Mouse (Mus musculus) urinary bladder, adult 18-20 months (tissue): ENCODE data around the gene Hist1h1c.
A peak's percentile ranks its signal among the peaks of the same experiment; 100 is the strongest.
"Not testable (repeated sequence)": the region's sequence is repeated elsewhere in the genome, so short reads cannot be mapped to it uniquely, and the experiment has no call there.

Source experiments
- DNase-seq, 2 experiments: peaks; one replicate each; pipeline ENCODE4 v3.0.0; 2022; ENCODE audit warnings: low spot score in 2 of 2, mixed read lengths in 2 of 2

The Hist1h1c gene

DNA sequence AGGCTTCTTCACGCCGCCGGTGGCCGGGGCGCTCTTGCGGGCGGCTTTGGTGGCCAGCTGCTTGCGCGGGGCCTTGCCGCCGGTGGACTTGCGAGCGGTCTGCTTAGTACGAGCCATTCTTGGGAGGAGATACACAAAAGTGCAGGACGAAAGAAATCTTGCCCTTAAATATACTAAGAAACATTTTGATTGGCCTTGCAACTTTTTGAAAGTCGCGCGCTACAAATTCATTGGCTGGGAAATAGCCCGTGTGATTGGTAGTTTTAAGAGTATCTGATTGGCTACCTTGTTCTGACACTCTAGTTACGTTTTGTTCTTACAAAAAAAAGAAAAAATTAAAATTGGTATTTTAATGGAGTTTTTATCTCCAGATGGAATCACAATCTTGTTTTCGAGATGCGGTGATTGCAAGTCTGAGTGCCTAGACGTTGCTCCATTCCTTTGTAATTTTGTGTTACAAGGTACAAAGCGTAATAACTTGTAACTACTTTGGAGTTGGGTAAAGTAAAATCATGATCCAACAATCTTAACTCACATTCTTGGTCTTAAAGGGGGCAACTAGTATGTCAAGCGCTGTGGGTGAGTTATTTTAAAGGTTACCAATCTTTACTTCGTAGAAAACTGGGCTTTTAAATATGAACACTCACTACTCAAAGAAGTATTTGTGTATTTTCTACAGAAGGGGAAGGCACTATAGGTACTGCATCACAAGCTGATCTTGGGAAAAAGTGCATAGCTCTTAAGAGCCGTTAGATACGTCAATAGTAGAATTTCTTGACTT is 7.0 kb downstream of the Hist1h1c start, which contains the start of gene Hist1h3c:
Gene Hist1h3c (minus strand): TSS at position 222 of the 781 bp plus-strand sequence.
- peak; percentile 65 to 74 for DNase-seq

DNA sequence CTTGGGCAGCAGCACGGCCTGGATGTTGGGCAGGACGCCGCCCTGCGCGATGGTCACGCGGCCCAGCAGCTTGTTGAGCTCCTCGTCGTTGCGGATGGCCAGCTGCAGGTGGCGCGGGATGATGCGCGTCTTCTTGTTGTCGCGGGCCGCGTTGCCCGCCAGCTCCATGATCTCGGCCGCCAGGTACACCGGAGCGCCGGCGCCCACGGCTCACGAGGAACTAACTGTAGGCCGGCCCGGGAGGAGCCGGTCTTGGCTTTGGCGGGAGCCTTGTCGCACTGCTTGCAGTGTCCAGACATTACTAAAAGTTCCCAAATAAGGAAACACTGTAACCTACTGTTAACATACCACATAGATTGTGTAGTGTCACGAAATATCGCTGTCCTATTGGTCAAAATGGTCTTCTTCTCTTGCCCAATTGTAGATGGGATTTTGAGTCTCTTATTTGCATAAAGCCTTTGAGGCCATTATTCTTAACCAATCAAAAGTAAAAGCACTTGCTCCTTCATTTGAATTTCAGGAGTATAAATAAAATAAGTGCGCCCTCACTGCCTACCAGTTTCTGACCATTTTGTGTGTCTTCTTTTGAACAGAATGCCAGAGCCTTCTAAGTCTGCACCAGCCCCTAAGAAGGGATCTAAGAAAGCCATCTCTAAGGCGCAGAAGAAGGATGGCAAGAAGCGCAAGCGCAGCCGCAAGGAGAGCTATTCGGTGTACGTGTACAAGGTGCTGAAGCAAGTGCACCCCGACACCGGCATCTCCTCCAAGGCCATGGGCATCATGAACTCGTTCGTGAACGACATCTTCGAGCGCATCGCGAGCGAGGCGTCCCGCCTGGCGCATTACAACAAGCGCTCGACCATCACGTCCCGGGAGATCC is 7.8 kb downstream of the Hist1h1c start, which contains the start of gene Hist1h2bb:
Gene Hist1h2bb (plus strand): TSS at position 534 of the 880 bp plus-strand sequence.
- DNase-seq, result peak; percentile 47 to 72

DNA sequence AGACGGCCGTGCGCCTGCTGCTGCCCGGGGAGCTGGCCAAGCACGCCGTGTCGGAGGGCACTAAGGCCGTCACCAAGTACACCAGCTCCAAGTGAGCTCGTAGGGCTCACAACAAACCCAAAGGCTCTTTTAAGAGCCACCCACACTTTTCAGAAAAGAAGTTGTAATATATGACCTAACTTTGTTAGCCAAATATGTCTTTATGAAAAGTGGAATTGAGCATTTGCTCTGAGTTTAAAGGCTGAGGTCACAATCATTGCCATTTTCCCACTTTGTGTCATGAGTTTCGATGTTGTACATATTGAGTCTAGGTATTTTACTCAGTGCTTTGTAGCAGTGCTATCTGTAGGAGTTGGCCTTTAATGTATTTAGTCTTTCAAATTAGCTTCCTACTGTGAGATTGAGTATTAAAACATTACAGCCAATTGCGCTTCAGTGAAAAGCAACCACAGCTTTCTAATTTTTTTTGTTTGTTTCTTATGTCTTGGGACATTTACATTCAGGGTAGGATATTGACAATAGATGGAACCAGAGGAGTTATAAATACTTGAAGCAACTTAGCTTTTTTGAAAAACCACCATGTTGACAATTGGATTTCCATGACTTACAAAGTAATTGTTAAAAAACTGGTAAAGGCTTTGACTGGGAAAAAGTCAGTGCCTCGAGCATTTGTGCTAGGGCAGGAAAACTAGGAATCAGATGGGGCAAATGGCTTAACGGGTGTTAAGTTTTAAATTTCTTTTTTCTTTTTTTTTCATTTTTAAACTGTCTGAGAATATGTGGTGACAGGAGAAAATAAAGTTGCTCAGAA is 8.7 kb downstream of the Hist1h1c start:
- no peak for DNase-seq

DNA sequence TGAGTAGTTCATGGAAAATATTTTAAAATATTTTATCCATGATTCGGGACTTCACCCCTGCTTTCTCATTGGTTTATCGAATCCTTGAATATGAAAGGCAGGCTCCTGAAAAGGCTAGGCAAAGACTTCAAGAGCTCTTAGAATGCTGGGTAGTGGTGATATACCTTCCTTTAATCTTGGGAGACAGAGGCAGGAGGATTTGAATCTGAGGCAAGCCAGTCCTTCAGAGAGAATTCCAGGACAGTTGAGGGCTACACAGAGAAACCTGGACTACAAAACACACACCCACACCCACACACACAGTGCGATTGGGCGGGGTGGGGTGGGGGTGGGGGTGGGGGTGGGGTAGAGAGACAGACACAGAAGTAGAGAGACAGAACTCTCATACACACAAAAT is 9.3 kb downstream of the Hist1h1c start:
- DNase-seq, result no peak

DNA sequence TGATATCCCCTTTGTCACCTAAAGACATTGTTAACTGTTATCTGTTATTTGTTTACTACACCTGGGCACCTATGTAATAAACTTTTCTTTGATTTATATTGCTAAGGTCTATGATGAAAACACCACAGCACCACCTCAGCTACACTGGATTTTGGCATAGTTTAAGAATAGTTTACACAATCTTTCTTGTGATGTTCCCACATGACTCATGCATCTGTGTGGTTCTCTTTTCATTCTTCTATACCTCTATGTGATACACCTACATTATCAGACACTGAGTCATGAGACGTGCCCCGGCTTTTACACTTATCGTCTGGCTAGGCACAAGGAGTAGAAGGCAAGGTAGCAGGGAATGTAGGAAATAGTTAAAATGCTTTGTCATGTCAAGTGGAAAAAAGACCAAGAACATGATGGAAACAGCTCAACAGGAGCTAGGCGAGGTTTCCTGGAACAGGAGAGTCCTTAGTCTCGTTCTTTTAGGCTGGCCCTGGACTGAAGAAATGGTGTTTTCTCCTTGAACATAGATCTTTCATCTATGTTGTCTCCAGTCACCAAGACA is 11.0 kb downstream of the Hist1h1c start:
- DNase-seq, result no peak

DNA sequence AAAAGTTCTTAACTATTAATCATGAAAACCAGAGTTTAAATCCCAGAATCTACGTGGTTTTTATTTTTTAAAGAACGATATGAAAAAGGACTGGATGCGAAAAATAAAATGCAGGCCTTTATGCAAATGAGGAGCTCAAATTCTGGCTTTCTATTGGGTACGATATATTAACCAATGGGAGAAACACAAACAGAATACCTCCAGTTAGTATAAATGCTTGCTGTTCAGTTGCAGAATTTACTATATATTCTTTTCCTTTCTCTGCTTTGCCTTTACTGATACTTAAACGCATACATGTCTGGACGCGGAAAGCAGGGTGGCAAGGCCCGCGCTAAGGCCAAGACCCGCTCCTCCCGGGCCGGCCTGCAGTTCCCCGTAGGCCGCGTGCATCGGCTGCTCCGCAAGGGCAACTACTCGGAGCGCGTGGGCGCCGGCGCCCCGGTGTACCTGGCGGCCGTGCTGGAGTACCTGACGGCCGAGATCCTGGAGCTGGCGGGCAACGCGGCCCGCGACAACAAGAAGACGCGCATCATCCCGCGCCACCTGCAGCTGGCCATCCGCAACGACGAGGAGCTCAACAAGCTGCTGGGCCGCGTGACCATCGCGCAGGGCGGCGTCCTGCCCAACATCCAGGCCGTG is 12.3 kb downstream of the Hist1h1c start, which contains the start of gene Hist1h2ab:
Gene Hist1h2ab (plus strand): TSS at position 288 of the 639 bp plus-strand sequence.
- not testable (repeated sequence) for DNase-seq

DNA sequence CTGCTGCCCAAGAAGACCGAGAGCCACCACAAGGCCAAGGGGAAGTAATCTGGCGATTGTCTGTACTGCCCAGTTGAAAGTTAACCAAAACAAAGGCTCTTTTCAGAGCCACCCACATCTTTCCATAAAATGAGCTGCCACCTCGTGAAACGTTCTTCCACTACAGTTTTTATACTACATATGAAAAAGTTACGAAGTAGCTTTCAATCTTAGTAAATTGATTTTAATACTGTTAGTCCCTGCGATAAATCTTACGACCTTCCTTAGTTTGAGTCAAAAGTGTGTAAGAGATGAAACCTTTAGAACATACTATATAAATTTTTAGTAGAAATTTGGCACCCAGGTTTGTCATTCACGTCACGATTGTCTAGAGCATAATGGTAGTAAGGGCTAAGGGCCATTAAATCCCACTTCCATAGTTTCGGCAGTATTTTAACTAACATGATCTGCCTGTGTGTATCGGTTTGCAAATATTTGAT is 12.9 kb downstream of the Hist1h1c start:
- DNase-seq, result no peak

DNA sequence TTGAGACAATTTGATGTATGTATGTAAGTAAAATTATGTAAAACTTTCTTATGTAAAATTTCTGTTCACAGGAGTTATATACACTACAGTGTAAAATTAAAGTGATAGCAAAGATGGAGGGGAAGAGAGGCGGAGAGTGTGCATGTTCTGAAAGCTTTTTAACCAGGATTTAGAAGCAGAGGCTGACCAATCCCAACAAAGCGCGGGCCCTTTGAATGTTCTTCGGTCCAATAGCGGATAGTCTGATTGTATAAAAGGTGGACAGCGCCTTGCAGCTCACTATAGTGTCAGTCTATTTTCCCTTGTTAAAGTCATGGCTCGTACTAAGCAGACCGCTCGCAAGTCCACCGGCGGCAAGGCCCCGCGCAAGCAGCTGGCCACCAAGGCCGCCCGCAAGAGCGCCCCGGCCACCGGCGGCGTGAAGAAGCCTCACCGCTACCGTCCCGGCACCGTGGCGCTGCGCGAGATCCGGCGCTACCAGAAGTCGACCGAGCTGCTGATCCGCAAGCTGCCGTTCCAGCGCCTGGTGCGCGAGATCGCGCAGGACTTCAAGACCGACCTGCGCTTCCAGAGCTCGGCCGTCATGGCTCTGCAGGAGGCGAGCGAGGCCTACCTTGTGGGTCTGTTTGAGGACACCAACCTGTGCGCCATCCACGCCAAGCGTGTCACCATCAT is 13.6 kb downstream of the Hist1h1c start, which contains the start of gene Hist1h3b:
Gene Hist1h3b (plus strand): TSS at position 201 of the 675 bp plus-strand sequence.
- peak in 1 of 2 experiments; percentile 74 for DNase-seq

DNA sequence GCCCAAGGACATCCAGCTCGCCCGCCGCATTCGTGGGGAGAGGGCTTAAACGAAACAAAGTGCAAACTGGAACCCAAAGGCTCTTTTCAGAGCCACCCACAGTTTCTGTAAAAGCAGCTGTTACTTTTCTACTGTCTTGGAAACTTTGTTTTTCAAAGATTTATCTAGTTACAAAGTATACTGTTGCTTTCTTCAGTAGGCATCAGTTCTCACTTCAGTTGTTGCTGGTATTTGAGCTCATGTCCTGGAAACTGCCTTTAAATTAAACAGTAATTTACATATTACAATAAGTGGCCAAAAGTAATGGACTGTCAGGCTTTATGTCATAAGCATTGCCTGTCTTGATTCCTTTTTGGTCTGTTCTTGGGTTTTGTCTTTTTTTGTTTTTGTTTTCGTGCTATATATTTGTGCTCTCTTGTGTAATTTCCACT is 14.1 kb downstream of the Hist1h1c start:
- no peak for DNase-seq

DNA sequence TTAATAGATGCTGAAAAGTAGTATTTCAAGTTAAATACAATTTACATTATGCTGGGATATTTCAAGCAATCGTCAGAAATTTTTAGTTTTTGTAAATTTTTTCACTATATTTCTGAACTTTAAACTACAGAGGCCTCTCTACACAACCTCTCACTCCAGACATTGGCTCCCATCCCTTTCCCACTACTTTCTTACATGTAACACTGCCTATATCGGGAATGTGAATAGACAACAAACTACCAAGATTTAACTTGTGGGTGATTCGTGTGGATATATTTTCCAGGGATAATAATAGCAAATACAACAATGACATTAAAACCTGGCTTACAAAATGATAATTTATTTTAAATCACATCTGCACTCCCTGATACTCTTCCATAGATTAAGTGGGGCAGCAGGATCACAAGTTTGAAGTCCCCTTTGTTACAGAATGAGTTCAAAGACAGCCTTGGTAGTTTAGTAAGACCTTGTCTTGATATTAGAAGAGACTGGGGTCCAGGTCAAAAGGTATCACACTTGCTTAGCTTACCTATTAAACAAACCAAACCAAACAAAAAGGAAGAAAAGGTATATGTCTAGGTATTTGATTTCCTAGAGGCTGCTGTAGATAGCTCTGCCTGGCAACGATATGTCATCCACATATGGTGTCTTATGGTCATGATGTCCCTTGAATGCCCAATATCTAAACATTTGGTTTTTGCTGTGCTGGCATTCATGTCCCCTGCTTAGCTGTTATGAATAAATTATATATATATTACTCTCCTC is 14.9 kb downstream of the Hist1h1c start:
- DNase-seq, result no peak

DNA sequence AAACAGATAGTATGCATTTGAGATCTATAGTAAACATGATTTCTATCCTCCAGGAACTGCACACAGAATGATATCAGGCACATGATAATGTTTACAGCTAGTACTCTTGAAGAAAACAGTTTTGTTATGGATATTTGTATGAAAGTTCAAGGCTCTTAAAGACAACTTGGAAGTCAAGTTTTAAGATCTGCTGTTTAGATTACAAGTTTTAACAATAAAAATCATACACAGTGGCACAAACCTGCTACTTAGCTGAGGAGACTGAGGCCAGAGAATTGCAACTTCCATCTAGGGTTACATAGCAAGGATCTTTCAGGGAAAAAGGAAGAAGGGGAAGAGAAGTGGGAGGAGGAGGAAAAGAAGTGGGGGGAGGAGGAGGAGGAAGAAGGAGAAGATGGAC is 16.4 kb downstream of the Hist1h1c start:
- no peak for DNase-seq

DNA sequence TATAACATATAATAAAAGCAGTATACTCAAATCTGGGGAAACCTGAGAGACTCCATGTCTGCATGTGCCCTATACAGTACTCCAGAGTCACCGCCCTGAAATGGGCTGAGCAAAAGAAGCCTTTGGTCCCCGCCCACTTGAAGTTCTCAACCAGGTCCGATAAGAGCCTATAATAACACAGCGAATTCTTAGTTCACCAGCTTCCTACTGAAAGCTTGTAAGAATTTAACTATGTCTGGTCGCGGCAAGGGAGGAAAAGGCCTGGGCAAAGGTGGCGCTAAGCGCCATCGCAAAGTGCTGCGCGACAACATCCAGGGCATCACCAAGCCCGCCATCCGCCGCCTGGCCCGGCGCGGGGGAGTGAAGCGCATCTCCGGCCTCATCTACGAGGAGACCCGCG is 18.2 kb downstream of the Hist1h1c start, which contains the start of gene Hist1h4b:
Gene Hist1h4b (plus strand): TSS at position 224 of the 400 bp plus-strand sequence.
- peak; percentile 65 to 87 for DNase-seq

DNA sequence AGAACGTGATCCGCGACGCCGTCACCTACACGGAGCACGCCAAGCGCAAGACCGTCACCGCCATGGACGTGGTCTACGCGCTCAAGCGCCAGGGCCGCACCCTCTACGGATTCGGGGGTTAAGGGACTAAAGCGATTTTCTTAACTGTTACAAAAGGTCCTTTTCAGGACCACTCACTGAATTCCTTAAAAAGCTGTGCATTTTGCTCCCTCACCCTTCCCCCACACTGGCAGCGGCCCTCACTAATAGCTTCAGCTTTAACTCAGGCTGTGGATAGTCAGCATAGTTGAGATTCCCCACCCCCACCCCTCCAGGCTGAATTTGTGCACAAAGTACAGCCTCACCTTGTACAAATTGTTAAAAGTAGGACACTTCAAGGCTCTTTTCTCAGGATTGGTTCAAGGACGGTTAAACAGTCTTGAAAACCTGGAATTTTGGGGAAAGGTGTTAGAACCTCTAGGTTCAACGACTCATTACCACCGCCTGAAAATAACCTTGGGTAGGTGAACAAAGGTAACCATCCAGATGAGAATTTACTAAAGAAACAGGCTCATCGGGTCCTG is 18.7 kb downstream of the Hist1h1c start:
- DNase-seq, result no peak

DNA sequence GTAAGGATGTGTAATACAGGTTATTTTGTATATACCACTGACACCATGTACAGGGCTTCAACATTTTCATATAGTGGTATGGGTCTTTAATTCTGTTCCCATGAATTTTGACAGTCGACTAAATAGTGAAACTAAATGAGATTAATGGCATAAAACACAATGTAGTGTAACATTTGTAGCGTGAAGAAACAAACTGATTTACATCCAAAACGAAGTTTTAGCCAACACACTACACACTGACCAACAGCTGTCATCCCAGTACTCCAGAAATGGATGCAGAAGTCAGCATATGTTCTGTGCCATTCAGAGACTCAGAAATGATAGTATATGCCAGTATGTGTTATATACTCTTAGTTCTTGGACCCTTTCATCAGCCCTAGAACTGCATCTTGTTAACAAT is 19.3 kb downstream of the Hist1h1c start:
- no peak for DNase-seq

DNA sequence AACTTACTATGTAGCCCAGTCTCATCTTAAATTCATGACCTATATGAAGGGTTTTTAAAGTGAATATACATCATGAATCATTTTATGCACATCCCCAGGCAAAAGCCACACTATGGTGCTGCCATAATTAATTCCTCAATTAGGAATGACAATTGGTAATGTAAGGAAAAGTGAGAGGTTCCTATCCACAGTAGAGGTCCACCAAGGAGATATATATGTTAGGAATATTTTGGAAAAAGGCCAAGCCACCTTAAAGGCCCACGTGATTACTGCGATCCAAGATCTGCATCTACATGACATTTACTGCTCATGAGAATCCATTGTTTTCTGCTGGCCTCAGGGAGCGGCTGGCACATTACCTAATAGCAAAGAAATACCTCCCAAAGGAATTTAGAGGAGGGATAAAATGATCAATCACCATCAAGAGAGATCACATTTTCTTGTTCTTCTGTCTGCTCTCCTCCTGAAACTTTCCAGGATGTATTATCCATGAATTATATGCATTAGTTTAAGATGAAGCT is 20.7 kb downstream of the Hist1h1c start:
- DNase-seq, result no peak

DNA sequence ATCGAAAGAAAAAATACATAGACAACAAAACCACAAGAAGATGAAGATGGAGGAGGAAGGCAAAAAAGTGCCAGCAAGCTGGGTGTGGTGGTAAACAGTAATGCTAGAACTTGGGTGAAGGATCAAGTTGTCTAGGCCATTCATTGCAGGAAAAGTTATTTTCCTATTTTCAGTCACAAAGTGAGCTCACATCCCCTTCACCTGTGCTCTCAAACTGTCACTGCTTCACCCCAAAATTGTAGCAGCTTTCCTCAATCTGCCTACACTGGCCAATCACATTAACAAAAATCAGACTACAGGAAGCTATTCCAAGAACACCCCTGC is 21.3 kb downstream of the Hist1h1c start:
- no peak for DNase-seq

DNA sequence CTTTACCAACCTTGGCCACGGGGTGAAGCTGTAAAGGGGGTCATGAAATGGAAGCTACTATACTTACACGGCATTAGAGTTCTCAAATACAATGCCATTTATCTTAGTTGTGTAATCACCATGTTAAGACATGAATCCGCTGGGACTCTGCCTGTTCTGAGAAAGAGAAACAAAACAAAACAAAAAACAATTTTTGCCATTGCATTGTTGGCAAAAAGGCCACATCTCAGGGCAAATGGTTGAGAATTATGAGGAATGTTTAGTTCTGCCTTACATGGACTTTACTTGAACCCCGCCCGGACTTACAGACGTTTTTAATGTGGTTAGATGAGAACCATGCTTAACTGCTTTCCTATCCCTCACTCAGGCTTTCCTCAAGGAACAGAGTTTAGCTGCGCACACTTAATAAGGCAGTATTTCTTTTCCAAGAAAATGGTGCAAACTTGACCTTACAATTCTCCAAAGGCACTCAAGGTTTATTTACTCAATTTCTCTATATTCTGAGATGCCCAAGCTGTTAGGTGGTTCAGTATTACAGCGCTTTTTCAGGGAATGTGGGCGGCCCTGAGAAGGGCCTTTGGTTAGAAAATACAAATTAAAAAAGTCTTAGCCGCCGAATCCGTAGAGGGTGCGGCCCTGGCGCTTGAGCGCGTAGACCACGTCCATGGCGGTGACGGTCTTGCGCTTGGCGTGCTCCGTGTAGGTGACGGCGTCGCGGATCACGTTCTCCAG is 21.8 kb downstream of the Hist1h1c start:
- no peak for DNase-seq
